Mouse (Mus musculus) gastrocnemius, postnatal 25 days (tissue): ENCODE data around the gene Ccdc9b. TPM values are rescaled to one million over a fixed set of nuclear protein-coding genes. Genes with fewer than 3 reads are reported as not detected.

Experiments used
- DNase-seq: peaks from one replicate; pipeline ENCODE4 v3.0.0; 2022
- total RNA-seq, 2 experiments: library from RNA; stranded (reverse); gene quantifications; 1 replicate in 1 of 2; 2 replicates in 1 of 2; pipeline ENCODE4 v1.2.3; 2021

Ccdc9b gene
- total RNA-seq, 2 experiments from 2014 or later, result 11.8 to 13.0 TPM

DNA sequence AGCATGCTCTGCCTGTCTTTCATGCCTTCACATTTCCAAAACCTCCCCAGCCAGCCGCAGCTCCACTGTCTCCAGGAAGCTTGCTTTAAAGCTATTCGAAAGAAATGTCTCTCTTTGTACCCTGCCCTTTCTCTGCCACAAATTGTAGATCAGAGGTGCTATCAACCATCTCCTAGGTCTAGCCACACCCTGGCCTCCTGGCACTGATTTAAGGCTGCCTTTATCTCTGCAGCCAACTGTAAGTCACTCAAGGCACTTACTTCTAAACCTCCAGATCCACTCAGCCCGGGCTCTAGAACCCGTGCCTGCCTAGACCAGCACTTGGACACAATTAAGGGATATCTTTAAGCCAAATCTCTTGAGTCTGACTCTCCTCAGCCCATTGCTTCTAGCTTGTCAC, 16.0 kb upstream of the Ccdc9b start:
- DNase-seq, result no peak

- DNase-seq, result no peak
Measured at GRCm38 (mm10) chr2:118776295-118776694, 13.8 kb upstream of the Ccdc9b start.

GRCm38 (mm10) chr2:118775846-118776245, 13.4 kb upstream of the Ccdc9b start:
- no peak for DNase-seq

DNA sequence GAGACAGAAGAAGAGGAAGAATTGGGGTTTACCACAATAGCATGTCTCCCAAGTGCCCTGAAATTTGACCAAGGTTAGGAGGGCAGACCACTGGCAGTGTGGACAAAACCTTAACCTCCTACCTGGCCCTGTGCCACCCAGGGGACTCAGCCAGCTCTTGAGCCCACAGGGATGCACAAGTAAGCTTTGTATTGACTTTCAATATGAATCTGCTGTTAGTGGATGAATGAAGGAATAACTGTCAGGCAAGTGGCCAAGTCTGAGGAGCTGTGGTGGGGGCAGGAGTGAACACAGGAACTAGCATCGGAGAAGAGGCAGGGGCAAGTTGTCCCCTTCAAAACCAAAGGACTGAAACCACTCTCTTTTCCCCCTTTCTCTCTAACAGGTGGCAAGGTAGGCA, 12.9 kb upstream of the Ccdc9b start:
- DNase-seq, result no peak

- DNase-seq, result no peak
Measured at GRCm38 (mm10) chr2:118774536-118774935, 12.1 kb upstream of the Ccdc9b start.

- DNase-seq, result no peak
Measured at GRCm38 (mm10) chr2:118772158-118772874, 9.9 kb upstream of the Ccdc9b start, which contains the start of gene Phgr1. TSS of gene Phgr1 (plus strand) at chr2:118772769.

GRCm38 (mm10) chr2:118766041-118767033, 3.9 kb upstream of the Ccdc9b start:
- DNase-seq, result no peak

DNA sequence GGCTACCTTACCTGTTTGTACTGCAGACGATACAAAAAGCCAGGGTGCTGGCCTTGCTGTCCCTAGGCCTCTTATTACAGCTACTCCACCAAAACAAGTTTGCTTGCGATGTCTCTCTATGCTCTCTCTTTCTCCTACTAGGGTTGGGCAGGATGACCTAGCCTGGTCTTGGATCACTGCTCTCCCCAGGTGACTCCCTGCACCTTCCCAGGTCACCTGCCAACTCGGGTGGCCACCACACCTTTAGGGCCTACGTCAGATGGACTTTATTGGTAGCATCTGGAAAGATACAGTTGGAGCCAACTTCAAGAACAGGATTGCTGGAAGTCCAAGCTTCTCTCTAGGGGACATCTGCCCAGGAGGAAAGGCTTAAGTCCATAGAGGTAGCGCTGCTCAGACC, 2.4 kb upstream of the Ccdc9b start:
- no peak for DNase-seq

DNA sequence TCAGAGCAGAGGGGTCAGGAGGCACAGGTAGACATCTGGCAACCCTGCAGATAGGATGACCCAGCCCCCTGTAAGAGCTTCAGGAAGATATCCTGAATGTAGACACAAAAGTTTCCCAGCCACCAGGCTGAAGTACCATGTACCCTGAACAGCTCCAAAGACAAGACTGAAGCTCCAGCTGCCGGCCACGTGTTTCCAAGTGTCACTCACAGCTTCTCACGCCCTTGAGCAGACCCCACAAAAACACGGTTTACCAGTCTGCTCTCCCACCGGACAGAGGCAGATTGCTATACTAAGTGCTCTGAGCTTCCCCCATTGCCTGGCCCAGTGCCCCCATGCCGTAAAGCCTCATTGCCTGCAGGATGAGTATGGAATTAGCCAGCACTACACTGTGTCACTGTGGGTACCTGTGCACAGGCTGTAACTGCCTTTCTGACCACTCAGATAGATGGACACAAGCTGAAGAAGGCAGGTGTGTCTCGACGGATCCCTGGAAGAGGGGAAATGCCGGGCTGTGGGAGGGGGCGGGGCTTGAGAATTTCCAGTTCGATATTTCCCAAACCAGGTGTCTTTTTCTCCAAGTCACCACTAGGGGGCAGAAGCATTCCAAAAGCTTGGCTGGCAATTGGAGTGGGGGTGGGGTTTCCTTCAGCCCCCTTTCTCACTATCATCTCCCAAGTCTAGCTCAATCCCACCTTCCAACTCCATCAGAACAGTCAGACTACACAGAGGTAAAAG, 1.8 kb upstream of the Ccdc9b start:
- no peak for DNase-seq

DNA sequence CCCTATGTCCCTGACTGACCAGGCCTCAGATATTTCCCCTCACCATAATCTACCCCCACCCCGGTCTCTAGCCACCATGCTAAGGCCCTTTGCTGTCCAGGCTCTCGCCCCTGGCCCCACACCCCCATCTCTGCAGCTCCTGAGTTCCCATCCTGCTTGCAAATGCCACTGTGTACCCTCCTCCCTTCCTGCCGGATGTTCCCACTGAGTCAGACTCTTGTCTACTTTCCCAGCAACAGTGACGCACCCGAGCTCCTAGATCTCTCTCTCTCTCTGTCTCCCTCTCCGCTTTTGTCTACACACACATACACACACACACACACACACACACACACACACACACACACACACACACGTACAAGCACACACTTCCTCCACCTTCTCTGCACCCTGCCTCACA, 1.0 kb upstream of the Ccdc9b start:
- peak; percentile 20 for DNase-seq

DNA sequence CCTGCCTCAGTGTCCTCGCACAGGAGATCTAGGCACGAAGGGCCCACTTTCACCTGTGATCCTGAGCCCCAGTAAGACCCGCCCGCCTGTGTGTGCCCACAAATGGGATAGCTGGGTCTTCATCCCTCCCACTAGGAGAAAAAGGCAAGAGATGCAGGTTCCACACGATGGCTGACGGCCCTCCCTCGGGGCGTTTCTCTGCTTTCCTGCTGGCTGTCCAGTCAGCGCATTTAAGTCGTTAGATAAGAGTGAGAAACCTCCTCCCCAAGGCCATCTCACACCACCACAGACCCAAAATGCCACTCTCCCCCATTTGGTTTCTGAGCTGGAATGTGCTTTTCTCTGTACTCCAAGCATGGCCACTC, 305 bp upstream of the Ccdc9b start:
- DNase-seq, result no peak

DNA sequence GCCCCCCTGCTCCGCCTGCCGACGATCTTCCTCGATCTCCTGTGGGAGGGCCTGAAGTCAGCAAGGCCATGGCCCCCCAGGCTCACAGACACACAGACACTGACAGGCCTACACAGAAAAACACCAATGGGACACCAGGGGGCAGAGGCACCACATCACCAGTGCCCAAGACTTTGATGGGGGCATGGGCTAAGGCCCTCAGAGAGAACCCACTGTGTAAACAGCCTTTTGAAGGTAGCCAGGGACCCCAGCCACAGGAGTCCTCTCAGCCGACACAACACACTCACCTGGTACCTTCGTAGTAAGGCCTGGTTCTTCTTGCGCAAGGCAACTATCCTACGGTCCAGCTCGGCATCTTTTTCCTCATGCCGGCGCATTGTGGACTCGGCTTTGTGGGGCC, 1.1 kb downstream of the Ccdc9b start:
- peak; percentile 21 for DNase-seq

GRCm38 (mm10) chr2:118760311-118761025, 2.0 kb downstream of the Ccdc9b start:
- no peak for DNase-seq

- no peak for DNase-seq
Measured at GRCm38 (mm10) chr2:118759828-118760227, 2.6 kb downstream of the Ccdc9b start.

DNA sequence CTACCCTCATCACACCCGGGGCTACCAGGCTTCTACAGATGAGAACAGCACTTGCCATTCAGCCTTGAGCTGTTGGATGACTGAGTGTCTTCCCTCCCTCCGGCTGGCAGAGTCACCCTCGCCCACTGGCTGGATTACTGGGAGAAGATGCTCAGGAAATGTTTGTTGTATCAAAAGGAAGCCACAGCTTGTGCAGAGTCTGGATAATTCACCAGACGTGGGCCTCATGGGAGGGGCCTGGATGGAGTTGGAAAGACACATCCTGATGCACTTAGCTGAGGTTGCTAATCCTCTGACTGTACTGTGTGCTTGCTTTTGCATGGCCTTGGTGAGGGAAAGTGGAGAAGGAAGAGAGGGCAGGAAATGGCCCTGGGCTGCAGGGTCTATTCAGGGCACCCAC, 6.4 kb downstream of the Ccdc9b start:
- no peak for DNase-seq

DNA sequence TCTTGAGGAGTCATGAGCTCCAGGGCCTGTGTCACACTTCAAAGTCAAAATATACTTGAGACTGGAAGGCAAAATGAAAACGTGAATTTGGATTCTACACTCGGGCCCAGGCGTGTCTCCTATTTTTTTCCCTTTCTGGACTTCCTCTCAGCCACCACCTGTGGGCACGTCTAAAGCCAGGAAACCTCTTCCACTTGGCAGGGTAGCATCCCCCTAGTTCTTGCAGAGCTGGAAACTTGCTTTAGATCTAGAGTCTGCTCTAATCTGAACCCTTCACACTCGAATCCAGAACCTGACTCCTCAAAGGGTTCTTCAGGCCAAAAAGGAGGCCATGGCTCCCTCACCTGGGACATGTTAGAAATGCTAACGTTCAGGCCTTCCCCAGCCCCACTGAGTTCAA, 7.1 kb downstream of the Ccdc9b start:
- DNase-seq, result no peak

DNA sequence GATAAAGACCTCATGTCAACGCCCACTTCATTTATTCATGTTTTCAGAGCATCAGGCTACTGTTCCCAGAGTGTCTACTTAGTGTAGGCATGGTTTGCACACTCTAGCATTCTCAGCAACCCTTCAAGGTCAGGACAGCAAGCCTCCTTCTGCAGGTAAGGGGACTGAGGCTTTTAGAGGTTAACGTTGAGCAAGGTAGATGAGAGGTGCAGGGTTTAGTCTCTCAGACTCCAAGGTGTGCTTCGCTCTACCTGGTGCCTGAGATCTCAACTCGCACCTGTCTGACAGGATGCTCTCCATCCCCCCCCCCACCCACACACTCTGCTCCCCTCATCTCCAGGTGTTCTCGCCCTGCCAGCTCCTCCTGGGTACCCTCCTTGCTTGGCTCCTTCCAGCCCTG, 8.3 kb downstream of the Ccdc9b start:
- no peak for DNase-seq

DNA sequence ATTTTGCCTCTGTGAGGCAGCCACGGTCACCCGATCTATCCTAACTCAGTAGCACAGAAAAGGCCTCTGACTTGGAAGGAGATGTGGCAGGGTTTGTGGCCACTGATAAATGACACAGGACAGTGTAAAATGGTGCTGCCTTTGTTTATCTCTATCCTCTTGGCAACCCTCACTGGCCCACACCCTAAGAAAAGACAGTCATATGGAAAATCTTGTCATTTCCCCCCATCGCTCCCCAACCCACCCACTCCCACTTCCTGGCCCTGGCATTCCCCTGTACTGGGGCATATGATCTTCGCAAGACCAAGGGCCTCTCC, 9.7 kb downstream of the Ccdc9b start:
- DNase-seq, result no peak

DNA sequence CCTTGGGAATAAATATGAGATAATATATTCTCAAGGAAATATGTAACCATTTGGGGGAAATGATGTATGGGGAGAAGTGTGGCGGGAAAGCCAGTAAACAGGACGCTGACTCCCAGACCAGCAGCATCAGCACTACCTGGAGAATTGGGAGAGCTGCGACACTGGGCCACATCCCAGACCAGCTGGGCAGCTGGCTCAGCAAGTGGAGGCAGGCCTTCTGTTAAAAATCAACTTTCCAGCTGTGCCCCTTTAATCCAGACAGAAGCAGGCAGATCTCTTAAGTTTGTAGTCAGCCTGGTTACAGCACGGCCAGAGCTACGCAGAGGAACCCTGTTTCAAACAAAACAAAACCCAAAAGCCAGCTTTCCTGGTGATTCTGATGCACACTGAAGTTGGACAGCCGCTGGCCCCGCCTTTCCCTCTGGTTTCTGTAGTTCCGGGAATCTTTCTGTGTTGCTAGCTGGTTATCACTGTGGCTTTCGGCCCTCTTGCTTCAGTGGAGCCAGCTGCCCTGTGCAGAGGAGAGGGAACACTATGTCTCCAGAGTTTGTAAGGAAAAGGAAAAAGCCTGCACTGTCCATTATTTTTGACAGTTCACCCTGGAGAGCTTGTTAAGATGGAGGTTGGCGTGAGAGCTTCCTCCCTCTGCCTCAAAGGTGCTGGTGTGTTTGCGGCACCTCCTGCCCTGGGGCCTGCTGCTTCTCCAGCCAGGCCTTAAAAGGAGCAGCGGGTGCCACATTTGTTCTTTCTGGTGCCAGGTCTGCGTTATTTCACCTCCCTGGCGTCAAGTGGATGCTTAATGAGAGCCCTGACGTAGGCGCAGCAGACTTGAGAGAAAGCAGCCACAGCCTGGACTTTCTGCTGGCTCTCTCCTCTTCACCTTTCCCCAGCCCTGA, 10.3 kb downstream of the Ccdc9b start:
- no peak for DNase-seq

DNA sequence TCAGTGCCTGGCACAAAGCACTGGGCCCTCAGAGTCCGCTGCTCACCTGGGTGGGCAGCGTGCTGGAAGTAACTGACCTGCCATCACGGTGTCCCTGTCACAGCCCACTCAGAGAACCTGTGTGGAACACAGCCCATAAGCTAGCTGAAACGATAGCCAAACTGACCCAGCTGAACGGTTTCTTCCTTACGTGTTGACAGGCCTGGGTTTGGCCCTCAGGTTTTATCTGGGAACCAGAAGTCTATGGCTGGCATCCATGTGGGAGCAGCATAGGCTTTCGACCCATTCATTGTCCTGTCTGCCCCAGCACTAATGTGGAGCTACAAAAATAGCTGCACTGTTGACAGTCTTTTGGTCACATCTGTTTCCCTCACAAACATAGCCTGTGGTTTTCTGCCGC, 12.0 kb downstream of the Ccdc9b start:
- DNase-seq, result no peak

DNA sequence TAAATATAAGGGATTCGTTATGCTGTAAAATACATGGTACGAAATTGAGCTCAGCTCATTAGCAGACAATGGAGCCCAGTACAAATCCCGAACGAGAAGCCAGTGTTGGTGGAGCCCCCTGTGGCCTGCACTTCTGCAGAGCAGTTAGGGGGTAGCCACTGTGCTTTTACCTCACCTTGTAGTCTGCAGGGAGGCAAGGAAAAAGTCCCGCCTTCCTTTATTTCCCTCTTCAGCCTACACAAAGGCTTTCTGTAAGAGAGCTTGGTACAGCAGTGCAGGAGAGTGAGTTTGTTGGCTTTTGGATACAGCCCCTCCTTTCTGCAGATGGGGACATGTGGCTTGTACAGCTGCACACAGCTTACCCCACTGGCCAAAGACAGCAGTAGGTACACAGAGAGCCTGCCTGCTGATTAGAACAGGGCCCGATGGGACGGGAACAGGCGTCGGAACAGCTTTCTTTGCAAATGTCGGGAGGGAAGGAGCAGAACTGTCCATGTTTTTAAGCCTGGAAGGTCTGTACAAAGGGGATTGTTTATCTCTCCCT, 13.0 kb downstream of the Ccdc9b start:
- DNase-seq, result no peak
